Mouse (Mus musculus) embryonic fibroblast, embryonic 13.5 days (primary cell): ENCODE data around the gene Diaph3.

Experiments
- CTCF ChIP-seq: IDR thresholded peaks from 2 replicates; pipeline ENCODE4 v1.5.1; 2011; ENCODE audit warnings: mild to moderate bottlenecking, control low read depth, low read length, moderate library complexity, borderline replicate concordance; ENCODE audit not compliant: insufficient read depth
- POLR2A ChIP-seq: IDR thresholded peaks from 2 replicates; pipeline ENCODE4 v1.6.1; 2011; ENCODE audit warnings: low read depth, mild to moderate bottlenecking, control low read depth, low read length, moderate library complexity

- no peak for TF ChIP-seq POLR2A
- no peak for TF ChIP-seq CTCF
Observed at GRCm38 (mm10) chr14:87087996-87088395, 53.0 kb downstream of the Diaph3 start.
